Mouse (Mus musculus): ENCODE data around the gene Tead1.
A peak's percentile ranks its signal among the peaks of the same experiment; 100 is the strongest.

Tead1 gene

DNA sequence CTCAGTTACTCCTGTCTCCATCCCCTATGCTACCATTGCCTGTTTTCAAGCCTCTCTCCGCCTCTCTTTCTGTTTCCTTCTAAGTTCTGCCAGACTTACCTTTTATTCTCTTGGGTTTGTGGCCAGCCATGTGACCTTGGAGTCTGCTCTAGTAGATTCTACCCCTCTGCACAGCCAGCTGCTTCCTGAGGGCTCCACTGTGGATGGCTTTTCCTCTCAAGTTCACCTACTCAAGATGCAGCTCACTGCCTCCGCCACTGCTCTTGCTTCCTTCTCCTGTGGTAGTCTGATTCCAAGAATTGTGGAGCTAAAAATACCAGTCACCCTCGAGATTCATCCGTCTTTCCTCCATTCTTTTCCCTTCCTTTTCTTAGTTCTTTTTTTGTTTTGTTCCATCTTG, 140.7 kb downstream of the Tead1 start:
- no peak for DNase-seq (ENCODE audit: extremely low spot score)

DNA sequence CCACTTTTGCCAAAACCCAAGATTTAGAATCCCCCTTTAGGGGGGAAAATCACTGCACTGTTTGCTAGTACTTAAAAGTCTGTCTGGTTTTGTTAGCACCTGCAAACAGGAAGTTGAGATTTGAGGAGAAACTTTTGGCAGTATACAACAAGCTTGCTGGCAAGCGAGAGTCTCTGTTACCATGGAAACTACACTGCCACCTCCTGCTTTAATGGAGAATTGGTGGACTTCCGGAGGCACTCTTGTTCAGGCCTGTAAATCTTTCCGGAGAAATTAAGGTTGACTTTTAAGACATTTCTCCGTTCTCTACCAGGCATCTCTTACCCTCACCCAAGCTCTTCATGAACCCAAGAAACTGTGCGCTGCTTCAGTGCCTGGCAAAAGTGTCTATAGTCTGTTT, 143.8 kb downstream of the Tead1 start:
- peak; percentile 52 for DNase-seq (ENCODE audit: extremely low spot score)

DNA sequence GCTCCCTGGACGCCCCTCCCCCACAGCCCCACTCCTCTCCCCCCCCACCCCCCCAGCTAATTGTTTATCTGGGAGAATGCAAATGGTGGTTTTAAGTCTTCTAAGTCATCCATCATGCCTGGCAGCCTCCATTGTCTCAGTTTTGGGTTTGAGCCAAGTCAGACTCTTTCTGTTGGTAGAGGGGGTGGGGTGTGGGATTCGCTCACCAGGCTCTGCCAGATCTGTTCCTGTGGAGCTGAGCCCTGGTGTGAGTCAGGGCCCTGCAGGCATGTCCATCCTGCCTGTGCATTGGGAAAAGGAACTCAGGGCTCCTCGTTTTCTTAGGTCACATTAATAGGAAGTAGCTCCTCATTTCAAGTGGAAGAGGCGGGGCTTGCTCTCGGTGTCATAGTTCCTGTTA, 144.5 kb downstream of the Tead1 start:
- peak; percentile 86 for DNase-seq (ENCODE audit: extremely low spot score)

DNA sequence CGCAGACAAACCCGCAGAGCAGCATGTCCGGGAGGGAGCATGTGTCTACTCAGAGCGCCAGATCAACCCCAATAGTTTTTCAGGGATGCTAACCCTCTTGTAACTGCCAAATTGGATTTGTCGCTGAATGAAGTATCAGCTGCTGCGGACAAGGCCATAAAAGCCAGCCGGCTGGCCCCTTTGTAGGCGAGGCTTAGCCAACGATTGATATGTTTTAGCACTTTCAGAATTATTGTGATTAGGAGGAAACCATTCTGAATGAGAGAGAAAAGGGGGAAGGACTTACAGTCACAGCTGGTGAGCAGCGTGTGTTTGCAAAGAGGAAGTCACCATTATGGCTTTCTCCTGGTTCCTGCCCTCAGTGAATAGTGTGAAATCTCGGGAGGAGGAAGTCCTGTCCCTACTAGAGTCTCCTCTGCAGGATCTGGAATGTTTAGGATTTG, 146.2 kb downstream of the Tead1 start:
- DNase-seq (ENCODE audit: extremely low spot score) = peak; percentile 43

DNA sequence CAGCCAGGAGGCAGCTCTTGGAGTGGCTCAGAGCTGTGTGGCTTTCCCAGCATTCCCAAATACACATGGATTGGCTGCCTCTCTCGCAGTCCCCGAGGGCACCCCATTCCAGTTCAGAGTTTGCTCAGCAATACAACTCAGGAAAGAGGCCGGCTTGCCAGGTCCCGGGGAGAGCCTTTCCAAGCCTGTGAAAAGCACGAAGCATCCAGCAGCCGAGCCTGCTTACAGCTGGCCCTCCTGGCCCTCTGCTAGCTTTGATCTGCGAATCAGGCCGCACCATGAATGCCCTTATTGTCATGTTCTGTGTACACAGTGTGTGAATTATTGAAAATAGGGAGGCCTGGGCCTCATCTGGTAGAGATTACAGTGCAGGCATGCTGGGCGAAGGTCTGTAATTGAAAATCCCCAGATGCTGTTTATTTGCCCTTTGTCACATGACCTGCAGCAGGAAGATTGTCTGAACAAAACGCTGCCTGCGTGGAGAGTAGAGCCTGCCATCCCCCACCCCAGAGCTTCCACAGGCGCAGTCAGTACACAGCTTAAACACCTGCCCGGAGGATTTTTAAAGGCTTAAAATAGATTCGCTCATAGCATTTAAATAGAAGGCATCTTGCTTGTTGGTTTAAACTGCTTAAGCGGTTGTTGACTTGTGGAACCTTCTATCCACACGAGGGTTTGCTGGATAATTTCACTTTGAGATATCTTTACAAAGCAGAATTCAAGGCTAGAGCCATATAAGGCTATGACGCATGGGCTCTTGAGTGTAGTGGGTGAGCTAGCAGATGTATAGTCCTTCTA, 147.2 kb downstream of the Tead1 start:
- peak; percentile 74 for DNase-seq (ENCODE audit: extremely low spot score)

DNA sequence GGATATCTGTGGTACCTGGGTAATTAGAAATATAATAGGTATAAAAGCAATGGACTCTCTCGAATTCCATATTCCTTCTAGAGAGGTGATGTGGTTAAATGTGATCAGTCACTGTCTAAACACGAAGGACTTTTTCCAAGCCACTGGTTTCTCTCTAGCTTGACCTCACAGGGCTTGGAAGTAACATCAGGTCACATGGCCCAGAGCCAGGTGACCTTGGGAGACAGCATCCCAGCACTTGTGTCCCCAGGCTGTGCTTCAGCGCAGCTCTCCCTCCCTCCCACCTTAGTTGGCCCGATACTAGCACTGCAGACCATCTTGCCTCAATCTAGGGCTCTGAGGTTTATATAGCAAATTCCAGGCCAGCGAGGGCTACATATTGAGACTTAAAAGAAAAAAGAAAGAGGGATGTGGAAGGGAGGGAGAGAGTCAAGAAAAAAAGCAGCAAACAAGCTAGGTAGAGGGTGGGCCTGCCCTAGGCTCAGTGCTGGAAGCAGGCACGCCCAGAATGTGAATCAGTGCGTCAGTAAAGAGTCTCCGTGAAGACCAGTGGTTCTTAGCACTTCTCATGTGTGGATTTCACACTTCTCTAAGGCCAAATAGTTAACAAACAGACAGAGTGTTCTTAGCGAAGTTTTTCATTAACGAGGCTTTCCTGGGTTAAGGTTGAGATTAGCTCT, 149.0 kb downstream of the Tead1 start:
- no peak for DNase-seq (ENCODE audit: extremely low spot score)

DNA sequence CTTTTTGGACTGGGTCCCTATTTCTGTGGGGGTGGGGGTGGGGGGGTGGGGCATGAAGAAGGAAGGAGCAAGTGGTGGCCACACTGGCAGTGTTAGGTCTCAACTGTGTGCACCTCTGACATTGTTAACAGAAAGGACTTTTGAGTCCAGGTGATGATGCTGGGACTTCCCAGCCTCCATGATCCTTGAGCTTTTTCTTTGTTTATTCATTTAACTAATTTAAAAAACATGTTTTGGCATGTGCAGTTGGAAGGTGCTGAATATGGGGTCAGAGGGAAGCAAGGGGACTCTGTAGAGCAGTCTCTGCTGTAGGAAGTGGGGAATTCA, 149.5 kb downstream of the Tead1 start:
- no peak for DNase-seq (ENCODE audit: extremely low spot score)

DNA sequence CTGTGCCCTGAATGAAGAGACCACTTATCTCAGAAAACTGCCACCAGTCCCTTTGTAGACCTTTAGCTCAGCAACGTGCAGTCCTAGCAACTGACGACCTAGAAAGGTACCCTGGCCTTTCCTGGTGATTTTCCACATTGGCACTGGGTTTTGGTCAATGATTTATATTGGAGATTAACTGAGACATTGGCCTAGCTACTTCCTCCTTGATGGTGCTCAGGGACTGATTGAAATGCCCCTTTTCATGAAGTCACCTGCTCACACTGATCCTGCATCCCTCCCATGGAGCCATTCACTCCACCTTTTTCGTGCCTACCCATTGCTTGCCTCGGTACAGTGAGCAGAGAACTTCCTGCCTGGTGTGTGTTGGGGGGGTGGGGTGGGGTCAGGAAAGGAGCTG, 151.8 kb downstream of the Tead1 start:
- no peak for DNase-seq (ENCODE audit: extremely low spot score)

DNA sequence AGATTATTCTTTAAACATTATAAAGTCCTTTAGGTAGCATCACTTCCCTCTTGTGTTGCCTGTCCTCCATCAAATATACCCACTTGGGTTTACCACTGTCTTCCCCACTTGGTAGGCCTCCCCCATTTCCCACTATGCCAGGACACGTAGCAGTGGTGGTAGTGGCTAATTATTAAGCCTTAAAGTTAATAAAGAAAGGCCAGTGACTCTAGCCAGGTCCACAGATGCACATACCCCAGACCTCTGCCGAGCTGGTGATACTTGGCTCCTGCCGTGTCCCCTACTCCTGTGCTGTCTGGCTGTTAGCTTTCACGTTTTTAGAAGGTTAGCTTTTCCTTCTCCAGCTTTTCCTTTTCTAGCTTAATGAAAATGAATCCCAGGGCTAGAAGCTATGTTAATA, 152.3 kb downstream of the Tead1 start:
- no peak for DNase-seq (ENCODE audit: extremely low spot score)

DNA sequence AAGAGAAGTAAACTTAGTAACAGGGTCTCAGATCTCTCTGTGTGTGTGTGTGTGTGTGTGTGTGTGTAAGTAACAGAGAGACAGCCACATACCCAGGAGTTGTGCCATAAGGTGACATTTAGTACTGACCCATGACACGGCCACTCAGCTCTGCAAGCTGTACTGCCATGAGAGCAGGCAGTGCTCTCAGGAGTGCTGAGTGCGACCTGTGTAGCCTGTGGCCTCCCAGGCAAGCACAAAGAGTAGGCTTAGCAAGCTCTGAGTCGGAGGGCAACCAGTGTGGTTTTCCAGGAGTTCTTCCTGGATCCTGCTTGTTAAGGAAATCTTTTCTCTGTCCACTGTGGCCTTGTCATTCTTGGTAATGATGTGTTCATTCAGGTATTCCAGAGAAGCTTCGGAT, 154.0 kb downstream of the Tead1 start:
- DNase-seq (ENCODE audit: extremely low spot score) = no peak

DNA sequence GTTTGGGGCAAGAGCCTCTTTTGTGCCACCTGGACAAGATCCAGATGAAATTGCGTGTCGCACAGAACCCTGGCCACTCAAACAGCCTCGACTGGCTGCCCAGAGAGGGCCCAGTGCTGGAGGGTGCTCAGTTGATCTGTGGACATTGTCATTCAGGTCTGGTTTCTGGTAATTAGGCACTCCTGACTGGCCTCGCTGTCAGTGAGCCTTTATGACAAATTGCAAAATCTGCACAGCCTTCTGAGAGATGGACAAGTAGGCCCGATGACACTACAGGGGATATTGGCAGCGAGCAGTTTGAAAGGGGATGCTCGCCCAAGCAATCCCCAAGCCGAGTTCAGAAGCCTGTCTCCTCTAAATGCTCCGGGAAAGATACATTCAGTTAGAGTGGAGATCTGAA, 157.0 kb downstream of the Tead1 start:
- no peak for DNase-seq (ENCODE audit: extremely low spot score)

DNA sequence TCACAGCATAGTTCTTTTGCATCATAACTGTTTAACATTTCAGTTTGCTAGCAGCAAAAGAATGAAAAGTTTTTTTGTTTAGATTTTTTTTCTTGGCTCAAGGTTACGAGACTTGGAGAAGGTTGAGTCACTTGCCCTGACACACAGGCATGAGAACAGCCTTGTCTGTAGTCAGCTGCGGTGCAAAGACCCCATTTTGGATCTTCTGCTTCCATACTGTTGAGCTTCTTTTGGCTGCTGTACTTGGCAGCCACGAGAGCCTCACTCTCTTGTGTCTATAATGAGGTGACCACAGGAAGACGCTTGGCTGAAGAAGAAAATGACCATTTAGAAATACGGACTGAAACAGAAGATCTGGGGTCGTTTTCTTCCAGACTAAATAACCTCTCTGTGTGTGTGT, 159.0 kb downstream of the Tead1 start:
- DNase-seq (ENCODE audit: extremely low spot score) = no peak

DNA sequence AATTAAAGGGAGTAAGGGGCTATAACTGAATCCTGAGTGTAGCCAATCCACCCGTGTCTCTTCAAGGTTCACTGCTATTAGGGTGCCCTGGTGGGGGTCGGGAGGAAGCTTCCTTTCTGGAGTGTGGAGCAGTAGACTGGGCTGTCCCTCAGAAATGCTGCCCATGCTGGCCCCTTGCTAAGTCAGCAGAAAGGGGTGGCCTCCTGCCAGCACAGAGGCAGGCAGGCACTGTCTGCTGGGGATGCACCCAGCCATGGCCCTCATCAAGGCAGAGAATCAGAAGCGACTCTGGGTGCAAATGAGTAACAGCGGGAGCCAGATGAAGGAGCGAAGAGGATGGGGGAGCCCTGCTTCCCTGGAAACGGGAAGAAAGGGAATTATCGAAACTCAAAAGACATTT, 161.2 kb downstream of the Tead1 start:
- no peak for DNase-seq (ENCODE audit: extremely low spot score)

DNA sequence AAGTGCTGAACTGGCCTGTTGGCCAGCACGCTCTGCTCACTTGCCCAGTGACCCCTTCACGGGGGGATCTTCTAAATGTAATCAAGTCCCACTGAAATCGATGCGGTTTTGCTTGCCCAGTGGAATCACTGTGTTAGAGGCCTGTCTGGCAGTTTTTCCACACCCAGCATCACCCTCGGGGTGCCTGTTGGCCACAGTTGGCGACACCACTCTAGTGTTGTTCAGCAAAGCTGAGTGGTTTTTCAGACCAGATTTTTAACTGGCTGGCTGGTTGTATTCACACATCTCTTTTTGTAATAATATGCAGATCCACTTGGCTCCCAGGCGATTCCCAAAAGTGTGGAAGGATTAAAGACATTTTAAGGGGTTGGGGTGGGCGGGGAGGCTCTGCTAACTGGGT, 161.8 kb downstream of the Tead1 start:
- DNase-seq (ENCODE audit: extremely low spot score) = no peak

DNA sequence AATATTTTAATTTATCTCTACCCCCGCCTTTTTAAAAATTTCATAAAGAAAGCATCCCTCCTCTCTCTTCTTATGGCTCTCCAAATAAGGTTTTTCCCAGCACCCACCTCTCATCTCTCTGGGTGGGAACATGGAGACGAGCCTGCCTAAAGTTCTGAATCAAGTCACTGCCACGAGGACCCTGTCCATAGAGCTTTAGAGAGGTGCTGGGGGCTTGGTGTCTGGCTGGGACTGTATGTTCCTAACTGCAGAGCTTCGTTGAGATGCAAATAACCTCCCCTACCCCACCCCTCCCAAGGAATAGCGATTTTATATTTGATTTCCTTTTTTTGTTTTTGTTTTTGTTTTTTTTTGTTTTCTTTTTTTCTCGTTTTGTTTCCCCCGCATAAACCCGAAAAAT, 162.4 kb downstream of the Tead1 start:
- no peak for DNase-seq (ENCODE audit: extremely low spot score)

DNA sequence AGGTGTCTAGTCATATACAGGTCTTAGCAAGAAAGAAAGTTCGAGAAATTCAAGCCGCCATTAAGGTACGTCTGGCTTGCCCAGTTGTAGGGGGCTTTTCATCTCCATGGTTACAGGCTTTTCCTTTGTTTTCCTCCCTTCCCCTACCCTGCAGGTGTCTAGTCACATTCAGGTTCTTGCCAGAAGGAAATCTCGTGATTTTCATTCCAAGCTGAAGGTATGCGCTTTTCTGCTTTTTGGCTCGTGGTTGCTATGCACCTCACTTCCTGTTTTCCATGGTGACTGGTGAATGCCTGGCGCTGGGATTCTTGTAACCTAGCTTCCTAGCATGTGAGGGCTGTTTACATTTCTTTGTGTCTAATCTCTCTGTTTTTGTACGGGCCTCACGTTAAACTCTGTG, 162.8 kb downstream of the Tead1 start:
- peak; percentile 60 for DNase-seq (ENCODE audit: extremely low spot score)

DNA sequence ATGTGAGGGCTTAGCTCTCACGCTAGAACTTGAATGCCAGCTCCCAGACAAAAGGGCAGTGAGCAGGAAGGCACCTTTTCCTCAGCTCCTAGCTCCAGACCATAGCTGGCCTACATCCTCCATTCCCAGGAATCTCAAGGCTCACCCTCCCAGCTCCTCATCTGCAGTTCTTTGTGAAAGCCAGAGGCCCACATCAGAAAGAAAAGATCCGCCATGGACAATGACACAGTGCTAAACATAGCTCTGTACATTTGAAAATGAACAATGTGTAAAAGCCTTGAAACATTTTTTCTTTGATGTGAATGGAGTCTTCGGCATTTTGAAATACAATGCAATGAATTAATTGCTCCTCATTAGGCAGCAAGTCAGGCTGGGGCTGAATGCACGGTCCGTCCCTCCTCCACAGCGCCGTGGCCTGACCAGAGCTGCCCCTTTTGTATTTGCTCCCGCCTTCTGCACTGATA, 172.2 kb downstream of the Tead1 start:
- peak; percentile 55 for DNase-seq (ENCODE audit: extremely low spot score)

DNA sequence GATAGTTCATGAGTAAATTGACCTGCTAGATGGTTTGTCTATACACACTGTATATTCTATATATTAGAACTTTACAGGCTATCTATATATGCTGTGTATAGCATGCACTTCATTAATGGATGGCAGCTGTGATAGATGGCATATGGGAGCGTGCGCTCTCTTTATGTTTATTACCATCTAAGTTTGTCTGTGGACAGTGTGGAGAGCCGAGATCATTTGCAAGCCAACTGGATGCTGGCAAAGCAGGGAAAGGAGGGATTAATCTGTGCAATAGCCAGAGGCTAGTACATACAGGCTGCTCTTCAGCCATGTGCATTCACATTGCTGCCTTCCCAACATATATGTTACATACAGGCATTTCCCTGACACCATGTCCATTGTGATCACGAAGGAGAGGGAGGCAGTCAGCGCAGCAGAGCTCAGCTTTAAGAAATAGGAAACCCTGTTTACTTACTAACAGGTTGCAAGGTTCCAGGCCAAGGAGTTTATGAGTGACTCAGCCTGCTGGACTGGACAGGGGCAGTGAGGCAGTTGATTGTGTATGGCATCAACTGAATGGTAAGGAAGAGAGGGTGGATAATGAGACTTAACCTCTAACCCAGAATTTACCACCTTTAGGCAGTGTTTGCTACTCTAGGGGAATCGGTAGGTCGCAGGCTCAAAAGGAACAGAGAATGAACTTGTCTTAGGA, 173.2 kb downstream of the Tead1 start:
- DNase-seq (ENCODE audit: extremely low spot score) = no peak

DNA sequence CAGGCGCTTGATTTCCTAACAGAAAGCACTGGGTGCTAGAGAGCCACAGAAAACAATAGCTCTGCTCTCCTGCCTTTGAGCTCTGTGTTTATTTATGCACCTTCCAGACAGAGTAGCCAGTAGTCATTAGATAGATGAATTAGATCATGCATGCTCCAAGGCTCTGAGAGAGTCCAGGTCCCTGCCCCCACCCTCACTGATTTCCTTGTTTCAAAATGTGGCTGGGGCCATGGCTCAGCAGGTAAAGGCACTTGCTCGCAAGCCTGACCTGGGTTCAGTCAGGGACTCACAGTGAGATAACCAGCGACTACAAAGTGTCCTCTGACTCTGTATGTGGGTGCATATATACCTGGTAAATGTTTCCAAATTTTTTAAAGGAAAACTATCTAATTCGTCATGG, 174.7 kb downstream of the Tead1 start:
- no peak for DNase-seq (ENCODE audit: extremely low spot score)

DNA sequence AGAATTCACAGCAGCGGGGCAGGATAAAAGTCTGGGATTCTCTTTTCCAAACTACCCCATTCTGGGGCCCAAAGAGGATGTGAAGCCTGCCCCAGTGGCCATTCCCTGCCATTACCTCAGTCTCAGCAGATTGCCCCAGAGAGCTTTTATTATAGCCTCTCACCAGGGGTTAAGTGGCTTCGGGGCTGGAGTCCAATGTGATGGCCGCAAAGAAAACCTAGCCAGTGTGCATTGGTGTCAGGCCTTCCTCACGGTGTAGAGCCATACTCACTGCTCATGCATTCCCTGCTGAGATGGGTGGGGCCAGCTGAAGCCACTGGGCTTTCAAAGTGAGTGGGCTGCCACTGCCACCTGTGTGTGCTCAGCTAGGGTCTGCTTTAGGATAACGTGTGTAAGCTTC, 175.4 kb downstream of the Tead1 start:
- DNase-seq (ENCODE audit: extremely low spot score) = no peak

DNA sequence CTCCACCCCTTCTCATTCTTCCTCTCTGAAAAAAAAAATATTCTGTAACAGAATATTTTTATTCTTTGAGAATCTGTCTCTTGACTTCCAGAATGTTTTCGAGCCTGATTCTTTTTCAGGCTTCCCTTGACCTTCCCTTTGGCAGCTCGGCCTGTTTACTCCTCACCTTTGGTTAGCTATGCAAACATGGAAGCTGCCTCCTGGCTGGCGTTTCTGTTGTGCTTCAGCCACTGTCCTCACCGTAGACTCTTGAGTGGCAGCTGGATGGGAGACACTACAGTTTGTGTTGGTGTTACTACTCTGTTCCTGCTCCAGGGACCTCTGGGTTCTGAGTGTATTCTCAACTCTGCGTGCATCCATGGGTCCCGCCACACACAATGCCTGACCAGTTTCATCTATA, 176.3 kb downstream of the Tead1 start:
- DNase-seq (ENCODE audit: extremely low spot score) = no peak

DNA sequence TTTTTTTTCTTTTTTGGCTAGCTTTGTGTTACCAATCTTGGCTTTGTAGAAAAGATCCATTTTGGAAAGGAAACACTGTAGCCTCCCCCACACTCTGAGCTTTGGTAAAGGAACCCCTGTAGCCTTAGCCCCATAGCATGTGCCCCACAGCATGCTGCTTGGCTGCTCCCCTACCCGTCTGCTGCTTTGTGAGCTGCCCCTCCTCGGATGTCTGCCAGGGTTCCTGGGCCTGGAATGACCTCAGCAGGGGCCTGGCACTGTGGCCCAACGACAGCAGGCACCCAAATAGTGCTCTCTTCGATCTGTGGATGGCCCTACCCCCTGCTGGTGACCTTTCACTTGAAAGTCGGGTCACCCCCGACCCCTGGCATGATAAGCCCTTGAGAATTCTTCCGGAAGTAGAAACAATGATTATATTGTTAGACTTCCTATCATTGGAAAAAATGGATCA, 177.0 kb downstream of the Tead1 start:
- DNase-seq (ENCODE audit: extremely low spot score) = no peak

DNA sequence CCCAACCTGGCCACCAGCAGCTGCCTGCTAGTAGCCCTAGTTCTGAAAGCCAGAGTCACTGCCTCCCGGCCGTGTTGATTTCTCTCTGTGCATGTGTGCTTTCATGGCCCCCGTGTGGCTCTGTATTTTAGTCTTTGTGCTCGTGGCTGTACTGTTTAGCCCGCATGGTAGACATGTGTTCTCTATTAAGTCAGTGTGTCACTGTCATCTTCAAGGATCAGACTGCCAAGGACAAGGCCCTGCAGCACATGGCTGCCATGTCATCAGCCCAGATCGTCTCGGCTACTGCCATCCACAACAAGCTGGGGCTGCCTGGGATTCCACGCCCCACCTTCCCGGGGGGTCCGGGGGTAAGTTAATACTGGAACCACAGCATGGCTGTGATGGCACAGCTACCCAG, 177.5 kb downstream of the Tead1 start:
- no peak for DNase-seq (ENCODE audit: extremely low spot score)
